Mouse (Mus musculus): ENCODE results near the gene Steap2.

Gene Steap2

DNA sequence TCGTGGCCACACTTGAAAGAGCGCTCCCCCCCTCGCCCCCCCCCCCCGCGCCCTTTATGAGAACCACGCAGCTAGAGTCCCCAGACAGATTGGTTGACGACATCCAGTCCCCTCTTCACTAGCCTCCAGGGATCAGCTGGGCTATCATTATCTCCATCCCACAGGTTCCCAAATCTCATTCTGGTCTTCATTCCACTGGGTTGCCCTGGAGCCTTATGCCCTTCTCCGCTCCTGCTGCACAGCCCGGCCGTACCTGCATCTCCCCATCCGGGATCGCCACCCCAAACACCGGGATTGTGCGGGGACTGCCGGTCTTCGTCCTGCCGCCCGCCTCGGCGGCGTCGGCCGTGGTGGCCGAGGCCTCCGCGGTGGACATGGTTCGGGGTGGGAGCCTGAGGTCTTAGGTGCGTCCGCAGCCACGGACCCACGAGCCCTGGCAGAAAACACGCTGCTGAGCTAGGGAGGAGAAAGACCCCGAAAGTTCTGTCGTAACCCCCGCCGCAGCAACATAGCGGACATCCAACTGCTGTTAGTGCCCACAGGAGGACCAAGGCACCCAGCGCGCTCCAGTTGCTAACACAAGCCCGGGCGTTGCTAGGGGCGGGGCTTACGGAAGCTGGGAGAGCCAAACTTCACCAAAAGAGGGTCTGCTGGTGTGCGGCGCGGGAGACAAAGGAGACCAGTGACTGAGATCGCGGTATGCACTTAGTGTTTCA, 30.6 kb downstream of the Steap2 start, which contains the start of gene Cfap69:
Gene Cfap69 (minus strand): TSS at position 585 of the 716 bp plus-strand sequence.
- peak; percentile 83 for DNase-seq

DNA sequence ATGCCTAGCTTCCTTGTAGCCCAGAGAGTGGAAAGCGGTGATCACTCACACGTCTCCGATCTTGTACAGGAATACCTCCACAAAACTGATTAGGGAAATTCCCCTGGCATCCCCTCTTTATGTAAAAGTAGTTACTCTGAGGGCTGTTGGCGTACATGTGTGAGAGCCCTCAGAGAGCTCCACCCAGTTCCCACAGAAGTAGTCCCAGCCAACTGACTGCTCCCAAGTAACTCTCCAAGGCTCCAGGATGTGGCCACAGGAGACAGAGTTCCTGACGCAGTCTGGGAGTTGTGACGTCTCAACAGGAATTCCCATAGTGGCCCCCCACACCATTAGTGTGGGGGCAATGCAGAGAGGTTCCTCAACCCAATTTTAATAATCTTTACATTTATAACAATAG, 31.3 kb downstream of the Steap2 start:
- no peak for DNase-seq

GRCm38 (mm10) chr5:5658680-5659079, 35.7 kb downstream of the Steap2 start:
- DNase-seq = no peak

DNA sequence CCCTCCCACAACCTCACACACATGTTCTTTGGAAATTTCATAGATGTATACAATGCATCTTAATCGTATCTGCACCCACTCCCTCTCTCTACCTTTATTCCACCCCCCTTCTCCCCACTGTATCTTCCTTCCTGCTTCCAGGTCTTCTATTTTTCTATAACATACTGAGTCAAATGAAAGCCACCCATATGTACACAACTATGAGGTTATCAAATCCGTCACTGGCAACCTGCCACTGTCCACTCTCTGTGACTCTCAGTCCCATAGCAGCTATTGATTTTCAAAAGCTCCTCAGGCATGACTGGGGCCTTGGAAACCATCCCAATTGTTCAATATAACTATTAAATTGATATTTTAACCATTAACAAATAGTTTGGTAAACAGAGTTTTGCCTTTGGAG, 36.4 kb downstream of the Steap2 start:
- DNase-seq = no peak

DNA sequence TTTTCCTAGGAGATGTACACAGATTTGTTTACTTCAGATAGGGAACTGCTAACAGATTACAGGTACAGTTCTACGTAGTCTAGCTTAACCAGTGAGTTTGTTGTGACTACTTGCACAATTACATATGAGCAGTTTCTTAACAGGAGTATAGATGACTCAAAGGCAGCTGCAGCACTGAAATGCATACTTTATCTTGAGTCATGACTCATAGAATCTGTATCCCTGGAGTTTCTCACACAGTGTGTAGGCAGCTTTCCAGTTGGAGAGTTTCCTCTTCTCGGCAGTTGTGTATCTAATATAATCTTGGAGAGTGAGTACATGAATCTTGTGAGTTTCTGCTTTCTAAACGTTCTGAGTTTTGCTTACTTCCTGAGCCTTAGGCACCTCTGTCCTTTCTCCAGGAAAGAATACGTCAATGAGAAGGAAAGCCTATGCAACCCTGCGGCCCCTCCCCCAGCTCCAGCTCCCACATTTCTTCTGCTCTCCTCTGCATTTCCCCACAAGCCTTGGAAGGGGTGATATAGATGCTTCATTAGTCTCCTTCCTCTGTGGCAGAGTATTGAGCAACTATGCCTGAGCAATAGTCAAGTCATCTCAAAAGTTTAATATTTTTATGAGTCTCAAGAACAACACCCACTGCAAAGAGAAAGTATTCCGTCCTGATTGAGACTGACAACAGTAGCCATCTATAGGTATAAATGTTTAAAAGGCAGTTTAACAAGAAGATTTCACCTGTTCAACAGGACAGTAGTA, 45.4 kb downstream of the Steap2 start:
- DNase-seq = no peak

GRCm38 (mm10) chr5:5646173-5646572, 48.2 kb downstream of the Steap2 start:
- DNase-seq = no peak

DNA sequence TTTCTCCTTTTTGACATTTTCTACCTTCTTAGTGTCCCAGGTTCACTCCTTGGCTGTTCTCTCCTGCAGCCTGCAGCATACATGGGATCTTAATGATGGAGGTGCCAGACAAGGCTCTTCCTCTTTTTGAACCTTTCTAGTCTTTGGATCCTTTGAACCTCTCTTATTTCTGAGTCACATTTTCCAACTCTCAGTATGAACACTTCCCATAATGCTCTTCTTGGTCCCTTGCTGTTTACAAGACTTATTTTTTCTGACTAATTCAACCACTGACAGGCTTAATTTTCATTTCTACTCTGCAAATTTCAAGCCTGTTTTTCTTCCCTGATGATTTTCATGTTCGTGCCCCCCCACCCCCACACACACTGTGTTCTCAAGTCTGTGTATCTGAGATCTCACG, 55.9 kb downstream of the Steap2 start:
- DNase-seq = no peak

GRCm38 (mm10) chr5:5625491-5625890, 68.9 kb downstream of the Steap2 start:
- no peak for DNase-seq

- no peak for DNase-seq
Observed at GRCm38 (mm10) chr5:5618329-5618728, 76.0 kb downstream of the Steap2 start.

Data from cerebellum, adult 8-10 months (tissue).